Mouse (Mus musculus): ENCODE measurements at regions not wholly inside any gene's neighbourhood (a gene's known extent, or its start where the extent isn't known, plus 50 kb on each side); places are given as distances from the start of the nearest gene placed in this dataset.

DNA sequence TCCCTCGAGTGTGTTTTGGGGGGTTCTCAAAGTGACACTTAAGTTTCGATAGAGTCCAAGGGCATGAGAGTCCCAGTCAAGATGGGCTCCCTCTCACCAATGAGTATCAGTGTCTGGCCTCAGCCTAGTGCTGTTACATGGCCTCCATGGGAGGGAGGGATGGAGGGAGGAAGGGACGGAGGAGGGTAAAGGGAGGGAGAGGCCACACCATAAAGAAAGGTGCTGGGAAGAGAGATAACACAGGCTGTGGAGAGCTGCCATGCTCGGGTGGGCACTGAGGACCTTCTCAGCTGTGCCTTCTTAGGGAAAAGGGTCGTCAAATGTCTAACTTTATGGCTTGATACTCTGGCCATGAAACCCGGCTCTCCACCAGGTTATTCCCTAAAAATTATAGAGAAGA, 304.7 kb upstream of the Runx1 start:
- H3K27ac ChIP-seq: no peak overlapping the region
- TF ChIP-seq CTCF (IDR thresholded peaks at IDR 0.05): no peak
- no peak overlapping the region for H3K4me3 ChIP-seq
- intact Hi-C loops (cut with DNase I): no loop called here
- DNase-seq (ENCODE audit: extremely low spot score in 1 of 2, low spot score in 2 of 2): no peak

DNA sequence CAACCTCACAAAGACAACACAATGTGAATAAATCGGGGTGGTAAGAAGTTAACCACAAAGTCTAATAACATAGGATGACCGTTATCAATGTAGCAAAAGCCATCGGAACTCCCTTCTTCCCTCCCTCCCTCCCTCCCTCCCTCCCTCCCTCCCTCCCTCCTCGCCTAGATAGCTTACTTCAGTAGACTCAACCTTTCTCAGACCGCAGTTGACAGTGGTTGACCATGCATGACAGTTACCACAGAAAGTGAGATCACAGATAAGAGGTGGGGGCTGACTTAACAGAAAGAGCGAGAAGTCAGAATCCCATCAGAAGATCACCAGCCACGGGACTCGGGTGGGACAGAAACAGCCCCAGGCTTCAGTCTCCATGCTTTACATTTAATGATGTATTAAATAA, 297.8 kb upstream of the Runx1 start:
- Histone ChIP-seq H3K4me3 (no peak overlapping the region), H3K27ac (no peak overlapping the region)
- no peak for TF ChIP-seq CTCF (IDR thresholded peaks at IDR 0.05)
- intact Hi-C loops (cut with DNase I): no loop called here
- no peak for DNase-seq (ENCODE audit: extremely low spot score in 1 of 2, low spot score in 2 of 2)

DNA sequence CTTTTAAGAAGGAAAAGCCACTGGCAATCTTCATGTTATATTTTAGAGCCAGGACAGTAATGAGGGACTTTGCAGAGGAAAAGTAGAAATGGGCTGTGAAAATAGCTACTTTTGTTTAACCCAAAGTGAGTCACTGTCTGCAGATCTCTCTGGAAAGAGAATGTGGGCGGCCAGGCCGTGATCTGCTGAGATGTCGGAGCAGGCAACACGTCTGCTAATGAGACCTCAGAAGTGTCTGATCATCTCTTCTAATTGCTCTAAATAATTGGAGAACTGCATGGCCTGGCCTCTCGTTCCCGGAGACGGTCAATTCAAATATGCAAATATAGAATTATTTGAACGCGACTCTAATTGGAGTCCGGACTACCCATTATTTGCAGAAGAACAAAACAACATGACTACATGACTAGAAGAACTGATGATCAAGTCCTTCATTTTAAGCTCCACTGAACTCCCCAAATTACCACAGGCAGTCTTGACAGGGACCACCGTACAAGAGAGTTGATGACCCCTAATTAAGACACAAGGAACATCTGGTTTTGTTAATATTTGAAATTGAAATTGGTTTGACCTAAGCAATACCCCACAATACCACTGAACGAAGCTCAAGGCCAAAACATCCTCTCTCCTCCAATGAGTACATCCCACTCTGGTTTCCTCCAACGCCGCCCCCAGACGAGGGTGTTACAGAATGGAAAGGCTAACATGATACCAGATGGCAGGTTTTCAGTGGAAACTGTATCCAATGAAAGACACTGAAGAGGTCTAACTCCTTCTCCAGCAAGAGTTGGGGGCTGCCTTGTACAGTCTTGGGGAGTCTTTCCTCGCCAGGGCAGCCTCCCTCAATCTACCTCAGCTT, 290.4 kb upstream of the Runx1 start:
- no peak overlapping the region for H3K4me3 ChIP-seq
- peak; percentile 37 for DNase-seq (ENCODE audit: extremely low spot score in 1 of 2, low spot score in 2 of 2)
- no peak overlapping the region for H3K27ac ChIP-seq
- TF ChIP-seq CTCF (IDR thresholded peaks at IDR 0.05): no peak
- intact Hi-C loops (cut with DNase I): no loop called here

- no peak for TF ChIP-seq CTCF (IDR thresholded peaks at IDR 0.05)
- Histone ChIP-seq H3K27ac (no peak overlapping the region), H3K4me3 (no peak overlapping the region)
- intact Hi-C loops (cut with DNase I): no loop called here
- no peak for DNase-seq (ENCODE audit: extremely low spot score in 1 of 2, low spot score in 2 of 2)
Observed at GRCm38 (mm10) chr16:93110912-93111311, 285.0 kb upstream of the Runx1 start.

- intact Hi-C loops (cut with DNase I): no loop called here
- DNase-seq (ENCODE audit: extremely low spot score in 1 of 2, low spot score in 2 of 2): no peak
- no peak for TF ChIP-seq CTCF (IDR thresholded peaks at IDR 0.05)
- Histone ChIP-seq H3K27ac (no peak overlapping the region), H3K4me3 (no peak overlapping the region)
Observed at GRCm38 (mm10) chr16:93110451-93110850, 284.5 kb upstream of the Runx1 start.

GRCm38 (mm10) chr16:93109683-93110407, 283.9 kb upstream of the Runx1 start:
- Histone ChIP-seq H3K27ac (no peak overlapping the region), H3K4me3 (no peak overlapping the region)
- no peak for DNase-seq (ENCODE audit: extremely low spot score in 1 of 2, low spot score in 2 of 2)
- intact Hi-C loops (cut with DNase I): no loop called here
- TF ChIP-seq CTCF (IDR thresholded peaks at IDR 0.05): no peak

GRCm38 (mm10) chr16:93107524-93107845, 281.5 kb upstream of the Runx1 start:
- TF ChIP-seq CTCF (IDR thresholded peaks at IDR 0.05): no peak; the same call in 1 of the 2 replicates
- intact Hi-C loops (cut with DNase I): no loop called here

DNA sequence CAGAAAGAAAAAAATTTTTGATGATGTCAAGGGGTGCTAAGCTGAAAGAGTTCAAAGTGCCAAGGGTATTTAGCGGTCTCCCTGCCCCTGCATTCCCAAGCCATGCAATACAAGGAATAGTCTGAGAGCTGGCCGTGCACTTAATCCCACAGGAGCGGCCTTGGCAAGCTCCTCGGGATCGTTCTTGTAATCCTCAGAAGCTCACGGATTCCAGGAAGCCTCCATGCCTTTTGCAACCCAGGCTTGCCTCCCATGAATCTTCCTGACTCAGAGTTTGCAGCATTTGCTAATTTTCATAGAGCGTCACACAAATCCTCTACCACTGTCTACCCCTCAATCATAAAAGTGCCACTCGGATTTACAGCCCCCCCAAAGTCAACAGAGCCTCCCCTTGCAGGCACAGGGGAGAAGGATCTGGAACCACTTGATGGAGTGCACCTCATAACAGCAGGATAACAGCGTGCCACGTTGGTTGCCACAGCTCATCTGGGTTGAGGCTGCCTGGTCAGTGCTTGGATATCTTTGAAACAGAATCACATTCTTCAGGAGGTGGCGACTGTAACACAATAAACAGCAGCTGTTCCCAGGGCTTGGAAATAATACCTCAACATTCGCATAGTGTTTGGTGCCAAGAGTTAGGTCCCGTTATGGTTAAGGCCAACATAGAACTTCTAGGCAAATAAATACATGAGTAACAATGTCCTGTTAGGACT, 281.0 kb upstream of the Runx1 start:
- intact Hi-C loops (cut with DNase I): no loop called here

More at GRCm38 (mm10) chr16:93107524-93107845, 281.5 kb upstream of the Runx1 start:
- no peak for DNase-seq (ENCODE audit: extremely low spot score in 1 of 2, low spot score in 2 of 2)
- no peak overlapping the region for H3K27ac ChIP-seq
- H3K4me3 ChIP-seq: no peak overlapping the region

GRCm38 (mm10) chr16:93102174-93102573, 276.2 kb upstream of the Runx1 start:
- no peak for TF ChIP-seq CTCF (IDR thresholded peaks at IDR 0.05)
- DNase-seq (ENCODE audit: extremely low spot score in 1 of 2, low spot score in 2 of 2): no peak
- intact Hi-C loops (cut with DNase I): no loop called here

More for the DNA sequence above, 281.0 kb upstream of the Runx1 start:
- Histone ChIP-seq H3K4me3 (no peak overlapping the region), H3K27ac (no peak overlapping the region)
- DNase-seq (ENCODE audit: extremely low spot score in 1 of 2, low spot score in 2 of 2): no peak
- no peak for TF ChIP-seq CTCF (IDR thresholded peaks at IDR 0.05)

DNA sequence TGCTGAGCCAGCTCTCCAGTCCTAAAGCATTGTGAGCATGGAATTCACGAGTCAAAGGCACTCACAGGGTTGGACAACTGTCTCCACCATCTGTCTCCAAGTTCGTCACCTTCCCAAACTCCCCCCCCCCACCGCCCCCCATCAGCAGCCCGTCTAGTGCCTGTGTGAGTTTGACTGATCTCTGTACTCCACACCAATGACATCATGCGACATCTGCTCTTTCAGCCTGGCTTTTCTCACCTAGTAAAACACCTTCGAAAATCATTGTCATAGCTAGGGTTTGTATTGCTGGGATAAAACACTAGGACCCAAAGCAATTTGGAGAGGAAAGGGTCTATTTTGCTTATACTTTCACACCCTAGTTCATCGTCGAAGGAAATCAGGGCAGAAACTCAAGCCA, 272.1 kb upstream of the Runx1 start:
- no peak for DNase-seq (ENCODE audit: extremely low spot score in 1 of 2, low spot score in 2 of 2)
- no peak overlapping the region for H3K4me3 ChIP-seq
- intact Hi-C loops (cut with DNase I): no loop called here
- no peak overlapping the region for H3K27ac ChIP-seq
- TF ChIP-seq CTCF (IDR thresholded peaks at IDR 0.05): no peak

More at GRCm38 (mm10) chr16:93102174-93102573, 276.2 kb upstream of the Runx1 start:
- Histone ChIP-seq H3K27ac (no peak overlapping the region), H3K4me3 (no peak overlapping the region)

GRCm38 (mm10) chr16:93096175-93096574, 270.2 kb upstream of the Runx1 start:
- Histone ChIP-seq H3K27ac (no peak overlapping the region), H3K4me3 (no peak overlapping the region)
- DNase-seq (ENCODE audit: extremely low spot score in 1 of 2, low spot score in 2 of 2): no peak
- TF ChIP-seq CTCF (IDR thresholded peaks at IDR 0.05): no peak
- intact Hi-C loops (cut with DNase I): no loop called here

- intact Hi-C loops (cut with DNase I): no loop called here
- no peak overlapping the region for H3K4me3 ChIP-seq
Observed at GRCm38 (mm10) chr16:93092796-93093195, 266.8 kb upstream of the Runx1 start.

More at GRCm38 (mm10) chr16:93092796-93093195, 266.8 kb upstream of the Runx1 start:
- no peak for DNase-seq (ENCODE audit: extremely low spot score in 1 of 2, low spot score in 2 of 2)
- no peak for TF ChIP-seq CTCF (IDR thresholded peaks at IDR 0.05)
- no peak overlapping the region for H3K27ac ChIP-seq
